Mouse (Mus musculus): ENCODE data around the gene Lrtm2. TPM values are rescaled to one million over a fixed set of nuclear protein-coding genes. Genes with fewer than 3 reads are reported as not detected.

Lrtm2 gene
- polyA plus RNA-seq, 1 experiment from 2014 or later, result 0.69 TPM

GRCm38 (mm10) chr6:119346257-119346656 lies 15.7 kb upstream of the Lrtm2 start:
- H3K27ac ChIP-seq (ENCODE audit: low read depth), result no peak overlapping the region

GRCm38 (mm10) chr6:119341409-119341808 lies 10.8 kb upstream of the Lrtm2 start:
- Histone ChIP-seq H3K4me1 (replicated peaks; ENCODE audit: control insufficient read depth, insufficient read depth, low read length) (no peaks in the 10 kb centered on the region), H3K9ac (ENCODE audit: low read length) (no peak overlapping the region), H3K27me3 (replicated peaks; ENCODE audit: control insufficient read depth, insufficient read depth, low read length) (no peaks in the 10 kb centered on the region), H3K9me3 (ENCODE audit: control insufficient read depth, low read length) (no peaks in the 10 kb centered on the region), H3K4me2 (ENCODE audit: low read length) (no peak overlapping the region), H3K27ac (ENCODE audit: low read depth) (no peak overlapping the region), H3K4me3 (ENCODE audit: low read depth, low read length) (no peak overlapping the region), H3K36me3 (ENCODE audit: control insufficient read depth, insufficient read depth, low read length) (no peaks in the 10 kb centered on the region)
- ATAC-seq (replicated peaks; ENCODE audit: low FRiP score, low TSS enrichment, low read depth) (0 out of 2 replicates have a peak, but pooled peaks have one; percentile 45), DNase-seq (ENCODE audit: low spot score) (no peak)

More at GRCm38 (mm10) chr6:119346257-119346656, 15.7 kb upstream of the Lrtm2 start:
- Histone ChIP-seq H3K9me3 (ENCODE audit: control insufficient read depth, low read length) (no peaks in the 10 kb centered on the region), H3K4me3 (ENCODE audit: low read depth, low read length) (no peak overlapping the region), H3K4me1 (replicated peaks; ENCODE audit: control insufficient read depth, insufficient read depth, low read length) (no peaks in the 10 kb centered on the region), H3K4me2 (ENCODE audit: low read length) (no peak overlapping the region), H3K9ac (ENCODE audit: low read length) (no peak overlapping the region), H3K27me3 (replicated peaks; ENCODE audit: control insufficient read depth, insufficient read depth, low read length) (no peaks in the 10 kb centered on the region), H3K36me3 (ENCODE audit: control insufficient read depth, insufficient read depth, low read length) (no peaks in the 10 kb centered on the region)
- no peak for ATAC-seq (replicated peaks; ENCODE audit: low FRiP score, low TSS enrichment, low read depth)
- WGBS, result 48% methylated on average over 10 of the region's 10 CpGs
- DNase-seq (ENCODE audit: low spot score), result no peak

- no peak overlapping the region for H3K9ac ChIP-seq (ENCODE audit: low read length)
- H3K9me3 ChIP-seq (ENCODE audit: control insufficient read depth, low read length), result no peaks in the 10 kb centered on the region
- H3K27me3 ChIP-seq (replicated peaks; ENCODE audit: control insufficient read depth, insufficient read depth, low read length), result no peaks in the 10 kb centered on the region
- H3K36me3 ChIP-seq (ENCODE audit: control insufficient read depth, insufficient read depth, low read length), result no peaks in the 10 kb centered on the region
- no peak overlapping the region for H3K4me2 ChIP-seq (ENCODE audit: low read length)
- DNase-seq (ENCODE audit: low spot score), result no peak
- 43% methylated on average over 10 of the region's 11 CpGs for WGBS
- H3K27ac ChIP-seq (ENCODE audit: low read depth), result no peak overlapping the region
- no peaks in the 10 kb centered on the region for H3K4me1 ChIP-seq (replicated peaks; ENCODE audit: control insufficient read depth, insufficient read depth, low read length)
- H3K4me3 ChIP-seq (ENCODE audit: low read depth, low read length), result no peak overlapping the region
- no peak for ATAC-seq (replicated peaks; ENCODE audit: low FRiP score, low TSS enrichment, low read depth)
Observed at GRCm38 (mm10) chr6:119338121-119338912, 7.8 kb upstream of the Lrtm2 start.

- H3K4me3 ChIP-seq (ENCODE audit: low read depth, low read length), result no peak overlapping the region
- H3K4me2 ChIP-seq (ENCODE audit: low read length), result no peak overlapping the region
- no peak overlapping the region for H3K9ac ChIP-seq (ENCODE audit: low read length)
- 70% methylated on average over 3 of the region's 3 CpGs for WGBS
- H3K4me1 ChIP-seq (replicated peaks; ENCODE audit: control insufficient read depth, insufficient read depth, low read length), result no peaks in the 10 kb centered on the region
- no peak overlapping the region for H3K27ac ChIP-seq (ENCODE audit: low read depth)
- H3K27me3 ChIP-seq (replicated peaks; ENCODE audit: control insufficient read depth, insufficient read depth, low read length), result no peaks in the 10 kb centered on the region
- no peaks in the 10 kb centered on the region for H3K9me3 ChIP-seq (ENCODE audit: control insufficient read depth, low read length)
- ATAC-seq (replicated peaks; ENCODE audit: low FRiP score, low TSS enrichment, low read depth), result no peak
- no peaks in the 10 kb centered on the region for H3K36me3 ChIP-seq (ENCODE audit: control insufficient read depth, insufficient read depth, low read length)
- no peak for DNase-seq (ENCODE audit: low spot score)
Observed at GRCm38 (mm10) chr6:119337287-119337686, 6.7 kb upstream of the Lrtm2 start.

GRCm38 (mm10) chr6:119336124-119336523 lies 5.6 kb upstream of the Lrtm2 start:
- Histone ChIP-seq H3K36me3 (ENCODE audit: control insufficient read depth, insufficient read depth, low read length) (no peaks in the 10 kb centered on the region), H3K9ac (ENCODE audit: low read length) (no peak overlapping the region), H3K27ac (ENCODE audit: low read depth) (no peak overlapping the region), H3K9me3 (ENCODE audit: control insufficient read depth, low read length) (no peaks in the 10 kb centered on the region), H3K4me3 (ENCODE audit: low read depth, low read length) (no peak overlapping the region), H3K4me2 (ENCODE audit: low read length) (no peak overlapping the region), H3K4me1 (replicated peaks; ENCODE audit: control insufficient read depth, insufficient read depth, low read length) (no peaks in the 10 kb centered on the region), H3K27me3 (replicated peaks; ENCODE audit: control insufficient read depth, insufficient read depth, low read length) (peaks cover 10% of the 10 kb centered on the region)
- WGBS, result 79% methylated on average over 7 of the region's 7 CpGs
- ATAC-seq (replicated peaks; ENCODE audit: low FRiP score, low TSS enrichment, low read depth) (no peak), DNase-seq (ENCODE audit: low spot score) (no peak)

- ATAC-seq (replicated peaks; ENCODE audit: low FRiP score, low TSS enrichment, low read depth) (no peak), DNase-seq (ENCODE audit: low spot score) (no peak)
- Histone ChIP-seq H3K9ac (ENCODE audit: low read length) (no peak overlapping the region), H3K27me3 (replicated peaks; ENCODE audit: control insufficient read depth, insufficient read depth, low read length) (peaks cover 31% of the 10 kb centered on the region), H3K27ac (ENCODE audit: low read depth) (no peak overlapping the region), H3K4me2 (ENCODE audit: low read length) (no peak overlapping the region), H3K36me3 (ENCODE audit: control insufficient read depth, insufficient read depth, low read length) (no peaks in the 10 kb centered on the region), H3K9me3 (ENCODE audit: control insufficient read depth, low read length) (no peaks in the 10 kb centered on the region), H3K4me3 (ENCODE audit: low read depth, low read length) (no peak overlapping the region), H3K4me1 (replicated peaks; ENCODE audit: control insufficient read depth, insufficient read depth, low read length) (no peaks in the 10 kb centered on the region; the same call in 1 of the 2 replicates)
- WGBS, result 34% methylated on average over 3 of the region's 3 CpGs
Observed at GRCm38 (mm10) chr6:119333831-119334230, 3.3 kb upstream of the Lrtm2 start.

GRCm38 (mm10) chr6:119333202-119333601 lies 2.6 kb upstream of the Lrtm2 start:
- WGBS, result 2% methylated on average over 3 of the region's 3 CpGs
- no peak overlapping the region for H3K9ac ChIP-seq (ENCODE audit: low read length)
- DNase-seq (ENCODE audit: low spot score) (no peak), ATAC-seq (replicated peaks; ENCODE audit: low FRiP score, low TSS enrichment, low read depth) (0 out of 2 replicates have a peak, but pooled peaks have one; percentile 38)
- no peaks in the 10 kb centered on the region for H3K36me3 ChIP-seq (ENCODE audit: control insufficient read depth, insufficient read depth, low read length)
- H3K27ac ChIP-seq (ENCODE audit: low read depth), result no peak overlapping the region
- H3K4me2 ChIP-seq (ENCODE audit: low read length), result no peak overlapping the region
- no peak overlapping the region for H3K4me3 ChIP-seq (ENCODE audit: low read depth, low read length)
- no peaks in the 10 kb centered on the region; the same call in 1 of the 2 replicates for H3K4me1 ChIP-seq (replicated peaks; ENCODE audit: control insufficient read depth, insufficient read depth, low read length)
- peaks cover 31% of the 10 kb centered on the region for H3K27me3 ChIP-seq (replicated peaks; ENCODE audit: control insufficient read depth, insufficient read depth, low read length)
- H3K9me3 ChIP-seq (ENCODE audit: control insufficient read depth, low read length), result no peaks in the 10 kb centered on the region

GRCm38 (mm10) chr6:119332111-119332510 lies 1.5 kb upstream of the Lrtm2 start:
- H3K9me3 ChIP-seq (ENCODE audit: control insufficient read depth, low read length), result no peaks in the 10 kb centered on the region
- H3K27me3 ChIP-seq (replicated peaks; ENCODE audit: control insufficient read depth, insufficient read depth, low read length), result peaks cover 42% of the 10 kb centered on the region
- no peak overlapping the region for H3K4me3 ChIP-seq (ENCODE audit: low read depth, low read length)
- DNase-seq (ENCODE audit: low spot score) (no peak), ATAC-seq (replicated peaks; ENCODE audit: low FRiP score, low TSS enrichment, low read depth) (no peak)
- H3K4me1 ChIP-seq (replicated peaks; ENCODE audit: control insufficient read depth, insufficient read depth, low read length), result no peaks in the 10 kb centered on the region; the same call in 1 of the 2 replicates
- H3K4me2 ChIP-seq (ENCODE audit: low read length), result no peak overlapping the region
- WGBS, result 4% methylated on average over 1 of the region's 1 CpGs
- no peak overlapping the region for H3K27ac ChIP-seq (ENCODE audit: low read depth)
- H3K9ac ChIP-seq (ENCODE audit: low read length), result no peak overlapping the region
- H3K36me3 ChIP-seq (ENCODE audit: control insufficient read depth, insufficient read depth, low read length), result no peaks in the 10 kb centered on the region

- DNase-seq (ENCODE audit: low spot score) (no peak), ATAC-seq (replicated peaks; ENCODE audit: low FRiP score, low TSS enrichment, low read depth) (no peak)
- Histone ChIP-seq H3K4me3 (ENCODE audit: low read depth, low read length) (no peak overlapping the region), H3K9ac (ENCODE audit: low read length) (no peak overlapping the region), H3K4me2 (ENCODE audit: low read length) (no peak overlapping the region), H3K4me1 (replicated peaks; ENCODE audit: control insufficient read depth, insufficient read depth, low read length) (no peaks in the 10 kb centered on the region; the same call in 1 of the 2 replicates), H3K36me3 (ENCODE audit: control insufficient read depth, insufficient read depth, low read length) (no peaks in the 10 kb centered on the region), H3K9me3 (ENCODE audit: control insufficient read depth, low read length) (no peaks in the 10 kb centered on the region), H3K27me3 (replicated peaks; ENCODE audit: control insufficient read depth, insufficient read depth, low read length) (peaks cover 43% of the 10 kb centered on the region), H3K27ac (ENCODE audit: low read depth) (no peak overlapping the region)
- 12% methylated on average over 6 of the region's 6 CpGs for WGBS
Observed at GRCm38 (mm10) chr6:119329936-119330335, 630 bp downstream of the Lrtm2 start.
